Mouse (Mus musculus): Measurements from ENCODE around the gene Htr2a.

Gene Htr2a

DNA sequence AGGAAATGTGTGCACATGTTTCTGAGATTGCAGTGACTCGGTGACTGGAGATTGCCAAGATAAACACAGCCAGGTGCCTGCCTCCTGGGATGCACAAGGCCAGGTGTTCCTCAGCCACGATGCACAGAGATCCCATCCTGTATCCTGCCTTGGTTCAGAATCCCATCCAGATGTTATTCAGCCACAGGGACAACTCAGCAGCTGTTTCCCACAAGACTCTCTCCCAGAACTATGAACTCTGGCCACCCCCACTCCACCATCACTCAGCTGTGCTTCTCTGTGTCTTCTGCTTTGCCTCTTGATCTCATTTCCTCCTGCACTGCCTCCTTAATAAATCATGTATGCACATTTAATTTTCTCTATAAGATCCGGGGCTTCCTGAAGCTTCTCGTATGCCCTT is 56.1 kb downstream of the Htr2a start:
- CTCF ChIA-PET, result no interaction called here

DNA sequence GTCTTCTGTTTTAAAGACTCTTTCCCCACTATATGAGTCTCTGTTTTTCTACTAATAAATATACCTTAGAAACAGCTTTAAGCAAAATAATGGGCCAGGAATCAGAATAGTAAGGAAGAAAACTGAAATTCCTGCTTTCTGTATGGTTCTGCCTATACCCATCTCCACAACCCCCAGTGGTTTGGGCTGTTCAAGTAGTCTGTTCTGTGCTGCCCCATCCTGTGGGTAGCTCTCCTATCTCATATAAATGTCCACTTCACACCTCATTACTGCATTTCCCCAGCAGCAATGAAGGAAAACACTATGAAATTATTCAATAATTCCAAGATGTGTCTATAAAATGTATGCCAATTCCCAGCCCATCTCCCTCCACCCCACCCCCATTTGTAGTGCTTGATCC is 56.8 kb downstream of the Htr2a start:
- CTCF ChIA-PET, result no interaction called here

DNA sequence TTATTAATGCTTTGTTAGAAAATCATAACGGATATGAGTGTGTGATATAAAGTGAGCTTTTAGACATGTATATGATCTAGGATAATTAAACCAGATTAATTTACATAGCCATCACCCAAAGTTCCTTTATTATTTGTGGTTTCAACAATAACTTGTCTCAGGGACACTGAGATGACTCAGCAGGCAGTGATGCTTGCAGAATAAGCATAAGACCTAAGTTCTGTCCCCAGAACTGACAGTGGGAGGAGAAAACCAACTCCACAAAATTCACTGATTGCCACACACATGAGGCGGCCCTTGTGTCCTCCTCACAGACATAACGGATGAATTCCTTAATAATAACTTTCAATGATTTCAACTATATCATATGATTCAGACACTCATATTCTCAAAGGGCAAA is 58.6 kb downstream of the Htr2a start:
- CTCF ChIA-PET, result interaction anchor here (0.6 kb wide), 1 partner anchor 331 kb away, joined by 7 read pairs; no protein-coding TSS in a partner anchor

DNA sequence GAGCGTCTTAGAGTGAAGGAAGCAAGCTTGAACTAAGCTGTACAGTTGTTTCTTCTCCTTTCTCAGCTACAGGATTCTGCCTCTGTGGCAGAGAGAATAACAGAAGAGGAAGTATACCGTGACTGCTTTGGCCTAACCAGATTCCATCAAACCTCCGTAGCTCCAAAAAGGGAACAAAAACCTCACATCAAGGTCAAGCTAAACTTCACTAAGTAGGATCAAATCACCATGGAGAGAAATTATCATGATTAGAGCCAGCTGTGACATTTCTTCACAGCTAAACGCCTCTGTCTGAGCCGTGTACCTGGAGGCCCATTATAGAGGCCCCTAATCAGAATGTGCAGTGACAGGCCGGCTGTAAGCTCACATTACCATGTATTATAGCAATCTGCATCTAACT is 63.3 kb downstream of the Htr2a start:
- CTCF ChIA-PET, result interaction anchor here (0.6 kb wide), 1 partner anchor 930 kb away, joined by 6 read pairs; no protein-coding TSS in a partner anchor

DNA sequence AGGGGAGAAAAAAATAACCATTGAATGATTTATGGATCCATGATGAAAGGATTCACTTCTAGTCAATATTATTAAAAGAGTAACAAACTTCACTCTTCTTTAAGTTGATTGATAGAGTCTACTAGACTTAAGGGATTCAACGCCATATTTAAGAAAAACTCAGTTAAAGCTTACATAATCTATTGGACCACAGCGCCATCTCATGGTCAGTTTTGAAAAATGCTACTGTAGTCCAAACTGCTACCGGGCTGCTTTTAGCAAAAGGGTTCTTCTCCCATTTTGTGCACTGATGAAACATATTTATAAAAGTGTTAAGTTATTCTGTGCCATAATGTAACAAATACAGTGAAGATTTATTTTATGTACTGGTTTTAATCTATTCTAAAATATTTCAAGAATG is 68.4 kb downstream of the Htr2a start:
- CTCF ChIA-PET, result interaction anchor here (0.7 kb wide), 1 partner anchor 90 kb away, joined by 5 read pairs; no protein-coding TSS in a partner anchor

GRCm38 (mm10) chr14:74723541-74723940 is 82.9 kb downstream of the Htr2a start:
- CTCF ChIA-PET, result no interaction called here

- CTCF ChIA-PET, result interaction anchor here (0.6 to 1.4 kb wide), 3 partner anchors 329 to 680 kb away, joined by 3 to 4 read pairs (median 3); no protein-coding TSS in a partner anchor
Observed at GRCm38 (mm10) chr14:74731221-74732078, 90.8 kb downstream of the Htr2a start.

- CTCF ChIA-PET, result interaction anchor here (0.6 to 1.4 kb wide), 3 partner anchors 328 to 680 kb away, joined by 3 to 4 read pairs (median 3); no protein-coding TSS in a partner anchor
Observed at GRCm38 (mm10) chr14:74732079-74732783, 91.6 kb downstream of the Htr2a start, which contains the start of gene Esd. Esd (plus strand) TSS chr14:74732297.

- CTCF ChIA-PET, result no interaction called here
Observed at GRCm38 (mm10) chr14:74733397-74733796, 92.8 kb downstream of the Htr2a start.

- CTCF ChIA-PET, result interaction anchor here (0.6 kb wide), 1 partner anchor 9 kb away, joined by 3 read pairs; no protein-coding TSS in a partner anchor
Observed at GRCm38 (mm10) chr14:74735471-74735870, 94.8 kb downstream of the Htr2a start.

GRCm38 (mm10) chr14:74736850-74737249 is 96.2 kb downstream of the Htr2a start:
- CTCF ChIA-PET, result no interaction called here

All from spleen, embryonic (tissue).